Mouse (Mus musculus): ENCODE data around the gene Gnaq.

GRCm38 (mm10) chr19:16219978-16220377, 87.3 kb downstream of the Gnaq start:
- TF ChIP-seq CTCF (IDR thresholded peaks at IDR 0.05; ENCODE audit: borderline replicate concordance, insufficient read depth, low read depth, low read length) (no peak), POLR2A (IDR thresholded peaks at IDR 0.05; ENCODE audit: borderline replicate concordance, insufficient read depth, low read length) (no peak)
